Comparison of ENCODE assay signal across 9 mouse cellular contexts in the genomic region with DNA sequence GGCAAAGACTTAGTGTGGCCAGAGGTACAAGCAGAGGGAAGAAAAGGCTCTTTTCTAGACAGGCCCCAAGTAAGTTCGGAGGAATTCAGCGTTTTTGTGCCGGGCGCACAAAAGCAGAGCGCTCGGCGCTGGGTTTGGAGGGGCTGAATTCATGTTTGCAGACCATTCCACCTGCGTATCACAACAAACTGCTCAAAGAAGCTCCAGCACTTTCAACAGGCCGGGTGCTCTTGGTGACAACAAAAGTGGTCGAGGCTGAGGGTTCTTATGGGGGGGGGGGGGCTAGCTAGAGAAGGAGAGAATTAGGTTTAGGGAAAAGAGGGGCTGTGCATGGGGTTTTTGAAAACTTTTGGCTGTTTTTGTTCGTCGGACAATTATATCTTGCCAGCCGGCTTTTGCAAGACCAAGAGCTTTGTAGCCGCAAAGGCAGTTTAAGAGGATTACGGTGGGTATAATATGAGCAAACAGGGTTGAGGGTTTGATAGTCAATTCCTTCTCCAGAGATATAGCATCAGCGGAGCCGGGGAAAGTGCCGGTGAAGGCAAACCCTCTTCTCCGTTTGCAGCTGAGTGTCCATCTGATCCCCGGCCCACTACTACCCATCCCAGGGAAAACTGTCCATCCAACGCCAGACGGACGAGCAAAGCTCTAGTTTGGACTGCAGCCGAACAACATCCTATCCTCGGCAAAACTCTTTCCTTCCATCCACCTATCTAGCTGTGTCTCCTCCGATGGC. TPM values are rescaled to one million over a fixed set of nuclear protein-coding genes. Genes with fewer than 3 reads are reported as not detected.
DNase-seq lines count a peak whose midpoint lies in the region; ATAC-seq and TF ChIP-seq lines count a peak whose summit lies in the region.
"Had no signal": no experiment of that assay in that cellular context is flagged by ENCODE, and none has a peak within 500 bp of the region (broad histone marks: within the 10 kb centered on the region; RNA-seq: fewer than 3 reads in every experiment).

No protein-coding gene starts in this region.

- H3K9ac ChIP-seq in heart, embryonic 13.5 days, result no peak overlapping the region
- H3K9ac ChIP-seq in forebrain, embryonic 15.5 days (replicated peaks), result peak overlapping the region; percentile 65
- no peak overlapping the region for H3K9ac ChIP-seq in midbrain, embryonic 11.5 days (ENCODE audit: low read length)

- intact Hi-C loops in heart, postnatal 25 days (cut with DNase I), result no loop called here

- no peaks in the 10 kb centered on the region for H3K9me3 ChIP-seq in heart, embryonic 13.5 days
- H3K9me3 ChIP-seq in forebrain, embryonic 15.5 days, result no peaks in the 10 kb centered on the region
- no peaks in the 10 kb centered on the region for H3K9me3 ChIP-seq in midbrain, embryonic 11.5 days (ENCODE audit: control insufficient read depth, low read length)

- no peak overlapping the region for H3K27ac ChIP-seq in heart, embryonic 13.5 days (replicated peaks)
- H3K27ac ChIP-seq in bone marrow macrophage, adult 2 months (ENCODE audit: insufficient read depth, low read depth, low read length), result no peak overlapping the region
- peak overlapping the region; percentile 95 for H3K27ac ChIP-seq in forebrain, embryonic 15.5 days (replicated peaks)
- no peak overlapping the region for H3K27ac ChIP-seq in midbrain, embryonic 11.5 days (ENCODE audit: low read depth, low read length)

- no peak for TF ChIP-seq POLR2A in bone marrow macrophage, adult 2 months (IDR thresholded peaks at IDR 0.05; ENCODE audit: borderline replicate concordance, low read depth, low read length)

- peaks cover 27% of the 10 kb centered on the region for H3K4me1 ChIP-seq in heart, embryonic 13.5 days
- peaks cover 3% of the 10 kb centered on the region for H3K4me1 ChIP-seq in bone marrow macrophage, adult 2 months (ENCODE audit: control insufficient read depth, insufficient read depth, low read length)
- peaks cover 48% of the 10 kb centered on the region for H3K4me1 ChIP-seq in forebrain, embryonic 15.5 days
- H3K4me1 ChIP-seq in midbrain, embryonic 11.5 days (ENCODE audit: control insufficient read depth, insufficient read depth, low read length), result peaks cover 10% of the 10 kb centered on the region

- peak overlapping the region; percentile 46 for H3K4me3 ChIP-seq in heart, embryonic 13.5 days
- peak overlapping the region; percentile 55; the same call in 1 of the 2 replicates for H3K4me3 ChIP-seq in bone marrow macrophage, adult 2 months (ENCODE audit: insufficient read depth, low read length)
- H3K4me3 ChIP-seq in forebrain, embryonic 15.5 days, result peak overlapping the region; percentile 51
- peak overlapping the region; percentile 5; the same call in 1 of the 2 replicates for H3K4me3 ChIP-seq in midbrain, embryonic 11.5 days (ENCODE audit: low read depth, low read length)

- no peak for TF ChIP-seq CTCF in bone marrow macrophage, adult 2 months (IDR thresholded peaks at IDR 0.05; ENCODE audit: low read depth, low read length)

- ATAC-seq in heart, embryonic 13.5 days (ENCODE audit: extremely low read depth, insufficient number of reproducible peaks, low FRiP score, low TSS enrichment), result no peak
- ATAC-seq in forebrain, embryonic 15.5 days (replicated peaks), result peak; percentile 33
- ATAC-seq in midbrain, embryonic 11.5 days (ENCODE audit: low FRiP score), result 0 out of 2 replicates have a peak, but pooled peaks have one; percentile 23

- H3K36me3 ChIP-seq in heart, embryonic 13.5 days, result no peaks in the 10 kb centered on the region
- no peaks in the 10 kb centered on the region for H3K36me3 ChIP-seq in forebrain, embryonic 15.5 days
- no peaks in the 10 kb centered on the region for H3K36me3 ChIP-seq in midbrain, embryonic 11.5 days (ENCODE audit: control insufficient read depth, insufficient read depth, low read length)

- 3% methylated on average over 26 of the region's 26 CpGs for WGBS in heart, embryonic 13.5 days
- WGBS in forebrain, embryonic 15.5 days, result 2% methylated on average over 26 of the region's 26 CpGs
- WGBS in midbrain, embryonic 11.5 days, result under 1% methylated on average over 26 of the region's 26 CpGs

- DNase-seq in heart, postnatal 25 days (ENCODE audit: low spot score), result no peak
- peak; percentile 94 for DNase-seq in midbrain, embryonic 11.5 days (ENCODE audit: low spot score, missing footprints)
- no peak for DNase-seq in frontal cortex, postnatal 36 days (ENCODE audit: low spot score in 2 of 2)
- no peak for DNase-seq in adipocyte (ENCODE audit: low spot score)
- DNase-seq in spleen, postnatal 4 days (ENCODE audit: low spot score in 2 of 2), result no peak
- DNase-seq: right cerebral cortex, adult 18-20 months had no signal

- H3K4me2 ChIP-seq in heart, embryonic 13.5 days, result peak overlapping the region; percentile 65
- peak overlapping the region; percentile 62 for H3K4me2 ChIP-seq in forebrain, embryonic 15.5 days (replicated peaks)
- peak overlapping the region; percentile 26; the same call in 1 of the 2 replicates for H3K4me2 ChIP-seq in midbrain, embryonic 11.5 days

- peaks cover 100% of the 10 kb centered on the region for H3K27me3 ChIP-seq in heart, embryonic 13.5 days (replicated peaks)
- H3K27me3 ChIP-seq in forebrain, embryonic 15.5 days, result peaks cover 39% of the 10 kb centered on the region
- H3K27me3 ChIP-seq in midbrain, embryonic 11.5 days (ENCODE audit: control insufficient read depth, insufficient read depth, low read length), result peaks cover 99% of the 10 kb centered on the region

RNA-seq across cellular contexts. Expression of a gene that starts 1.0 kb away (rescaled TPM):
- 0.07 TPM in 1 of 2 replicates, not detected in the other for polyA plus RNA-seq in heart, embryonic 13.5 days (2015; fragmentation: Nextera tagmentation; extraction: Ambion mirVana)
- not detected for total RNA-seq in heart, postnatal 25 days (2021)
- polyA plus RNA-seq in bone marrow macrophage, adult 2 months (2012; ENCODE audit: insufficient read depth, insufficient read length, missing spikeins), result not detected in 2 replicates
- polyA plus RNA-seq in forebrain, embryonic 15.5 days (2015; fragmentation: Nextera tagmentation; extraction: Ambion mirVana), result 90.9 and 94.3 TPM in 2 replicates
- polyA plus RNA-seq in midbrain, embryonic 11.5 days (2014; fragmentation: Nextera tagmentation; extraction: Ambion mirVana), result 3.1 and 3.8 TPM in 2 replicates

Comparison
In these comparisons a context has a peak if more than half of its experiments do, and no peak if none do; other contexts are left out.
1. H3K4me3 ChIP-seq: peak in every context shown above with its lines; median percentile 55 in bone marrow macrophage, adult 2 months; 51 in forebrain, embryonic 15.5 days; 46 in heart, embryonic 13.5 days; 5 in midbrain, embryonic 11.5 days.
2. RNA of a gene that starts 1.0 kb away (polyA plus RNA-seq): 90.9 to 94.3 TPM in forebrain, embryonic 15.5 days; 3.1 to 3.8 TPM in midbrain, embryonic 11.5 days, 0.07 TPM in heart, embryonic 13.5 days and not detected in bone marrow macrophage, adult 2 months; every median in the first group is over 10 times any median in the second.
3. Peak in every context shown above with its lines, with median percentiles within 50 percentile points of each other: H3K4me2 ChIP-seq.